Mouse (Mus musculus) E14TG2a.4 (cell line): ENCODE data around the gene Prrt1.

Experiments
- CTCF ChIP-seq: conservative IDR thresholded peaks from 2 replicates; pipeline ENCODE4 v1.5.1; 2014; ENCODE audit warnings: low read length
- NANOG ChIP-seq: IDR thresholded peaks from 2 replicates; pipeline ENCODE4 v1.6.1; 2014; ENCODE audit warnings: borderline replicate concordance, low read length, mixed read lengths
- POU5F1 ChIP-seq: IDR thresholded peaks from 2 replicates; pipeline ENCODE4 v1.6.1; 2014; ENCODE audit warnings: low read length, borderline replicate concordance

DNA sequence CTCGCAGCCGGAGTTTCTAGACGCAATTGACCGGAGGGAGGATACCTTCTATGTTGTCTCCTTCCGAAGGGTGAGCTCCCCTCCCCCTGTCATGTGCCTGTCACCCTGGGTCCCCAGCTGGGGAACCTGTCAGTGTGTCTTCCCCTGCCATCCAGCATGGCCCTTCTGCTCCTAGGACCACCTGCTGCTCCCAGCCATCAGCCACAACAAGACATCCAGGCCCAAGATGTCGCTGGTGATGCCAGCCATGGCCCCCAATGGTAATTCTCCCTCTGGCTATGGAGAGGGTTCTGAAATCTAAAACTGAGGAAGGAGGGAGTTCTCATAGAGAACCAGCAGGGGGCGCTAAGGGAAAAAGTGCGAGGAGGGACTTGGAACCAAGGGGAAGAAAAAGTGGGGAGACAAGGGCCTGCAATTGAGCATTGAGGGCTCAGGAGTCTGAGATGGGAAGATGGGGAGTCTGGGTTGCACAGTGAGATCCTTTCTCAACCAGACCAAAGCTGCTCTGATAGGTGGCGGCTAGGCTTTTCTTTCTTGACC, 24.5 kb downstream of the Prrt1 start:
- TF ChIP-seq CTCF, result peak; percentile 91
- no peak for TF ChIP-seq NANOG
- no peak for TF ChIP-seq POU5F1
